Mouse (Mus musculus) right cerebral cortex, adult 18-20 months (tissue): ENCODE data around the gene Galc.

ENCODE experiments used
- DNase-seq: peaks from one replicate; pipeline ENCODE4 v3.0.0; 2022; ENCODE audit warnings: mixed read lengths

The Galc gene

DNA sequence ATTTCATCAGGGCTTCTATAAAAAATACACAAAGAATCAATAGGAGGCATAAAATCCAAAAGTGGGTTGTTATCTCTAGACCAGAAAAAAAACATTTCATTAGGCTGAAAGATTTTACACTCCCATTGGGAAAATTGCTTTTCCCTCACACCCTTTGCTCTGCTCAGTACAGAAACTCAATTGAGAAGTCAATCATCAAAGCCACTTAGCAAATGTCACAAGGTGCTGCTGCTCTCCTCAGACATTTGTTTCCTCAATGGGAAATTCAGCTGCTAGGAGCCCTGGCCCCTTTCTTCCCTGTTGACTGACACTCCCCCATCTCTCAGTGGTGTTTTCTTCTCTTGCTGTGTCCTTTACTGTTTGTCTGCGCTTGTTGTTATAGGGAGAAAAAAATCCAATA is 79.8 kb downstream of the Galc start:
- no peak for DNase-seq

DNA sequence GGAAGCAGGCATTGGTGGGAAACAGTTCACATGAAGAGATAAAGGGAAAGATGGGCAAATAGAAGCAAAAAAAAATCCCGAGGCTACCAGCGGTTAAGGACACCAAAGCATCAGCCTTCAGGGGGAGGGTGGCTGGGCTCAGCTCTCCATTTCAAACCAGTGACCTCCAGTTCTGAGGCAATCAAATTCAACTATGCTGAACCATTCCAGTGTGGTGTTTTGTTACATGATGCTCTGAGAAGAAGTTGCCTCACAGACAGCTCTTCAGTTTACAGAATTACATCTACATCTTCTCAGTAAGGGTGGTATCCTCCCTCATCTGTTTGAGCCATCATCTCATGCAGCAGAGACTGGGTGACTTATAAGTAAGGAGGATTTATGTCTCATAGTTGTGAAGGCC is 82.6 kb downstream of the Galc start:
- DNase-seq = no peak

DNA sequence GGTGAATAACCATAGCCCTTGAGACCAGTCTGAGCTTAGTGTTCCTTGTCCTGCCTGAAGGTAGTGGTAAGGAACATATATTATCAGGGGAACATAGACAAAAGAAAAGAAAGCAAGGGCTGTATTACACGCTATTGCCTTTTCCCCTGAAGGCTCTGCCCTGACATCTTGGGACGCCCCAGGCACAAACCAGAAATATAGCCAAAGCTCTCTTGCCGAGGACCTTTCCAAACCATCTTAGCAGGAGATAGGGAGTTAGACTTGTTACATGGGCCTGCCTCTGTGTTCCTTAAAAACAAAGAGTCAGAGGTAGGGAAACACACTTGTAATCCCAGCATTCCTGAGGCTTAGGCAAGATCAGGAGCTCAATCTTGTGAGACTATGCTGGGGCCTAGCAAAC is 97.4 kb downstream of the Galc start:
- no peak for DNase-seq

DNA sequence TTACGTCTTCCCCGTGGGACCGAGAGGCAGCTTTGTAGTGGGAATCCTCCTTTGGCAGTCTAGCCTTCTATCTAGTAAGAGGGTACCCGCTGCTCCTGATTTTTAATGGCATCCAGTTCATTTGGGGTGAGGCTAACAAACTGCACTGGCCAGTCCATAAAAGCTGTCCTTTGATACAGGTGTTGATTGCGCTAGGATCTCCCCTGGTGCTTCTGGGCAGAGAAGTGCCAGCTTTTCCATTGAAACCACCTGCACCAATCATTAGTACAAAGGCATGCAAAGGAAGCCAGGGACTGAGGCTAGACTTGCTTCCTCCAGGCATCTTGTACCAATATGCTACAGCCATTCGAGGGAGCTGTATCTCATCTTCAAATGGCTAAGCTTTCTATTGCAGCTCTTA is 98.4 kb downstream of the Galc start:
- no peak for DNase-seq
